Mouse (Mus musculus) R1 (cell line): ENCODE results near the gene Rnh1.

ENCODE experiments used
- DNase-seq: peaks from one replicate; pipeline ENCODE4 v3.0.0-alpha.2; 2018; ENCODE audit warnings: low read depth, low spot score

Rnh1 gene

GRCm38 (mm10) chr7:141172116-141173006 lies at the start of gene Rnh1:
Rnh1 (minus strand) TSS chr7:141172857.
- peak; percentile 96 for DNase-seq

GRCm38 (mm10) chr7:141222126-141222467 lies 49.4 kb upstream of the Rnh1 start:
- no peak for DNase-seq

GRCm38 (mm10) chr7:141221249-141222125 lies 48.8 kb upstream of the Rnh1 start:
- DNase-seq, result peak; percentile 99

GRCm38 (mm10) chr7:141220377-141220776 lies 47.7 kb upstream of the Rnh1 start:
- no peak for DNase-seq

DNA sequence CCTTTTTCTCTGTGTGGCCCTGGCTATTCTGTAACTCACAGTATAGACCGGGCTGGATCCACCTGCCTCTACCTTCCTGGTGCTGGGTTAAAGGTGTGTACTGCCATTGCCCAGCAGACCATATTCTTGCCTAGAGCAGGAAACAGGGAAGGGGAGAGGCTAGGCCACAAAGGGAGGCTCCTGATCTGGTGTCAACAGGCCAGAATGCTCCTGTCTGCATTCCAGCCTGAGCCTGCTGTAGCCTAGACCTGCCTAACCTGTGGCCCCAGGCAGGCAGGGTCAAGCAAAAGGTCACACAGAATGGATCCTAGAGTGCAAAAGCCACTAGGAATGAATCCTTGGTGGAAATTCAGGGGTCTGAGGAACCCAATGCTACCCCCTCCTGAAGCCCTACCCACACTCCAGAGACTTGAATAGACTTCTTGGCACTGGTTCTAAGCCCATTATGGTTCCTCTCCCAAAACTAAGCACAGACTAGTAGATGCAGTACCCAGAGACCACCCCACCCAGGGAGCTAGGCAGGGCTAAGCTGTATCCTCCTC lies 47.0 kb upstream of the Rnh1 start:
- DNase-seq, result no peak

- DNase-seq, result no peak
Measured at GRCm38 (mm10) chr7:141218557-141219133, 46.0 kb upstream of the Rnh1 start.

- no peak for DNase-seq
Measured at GRCm38 (mm10) chr7:141218141-141218540, 45.5 kb upstream of the Rnh1 start.

DNA sequence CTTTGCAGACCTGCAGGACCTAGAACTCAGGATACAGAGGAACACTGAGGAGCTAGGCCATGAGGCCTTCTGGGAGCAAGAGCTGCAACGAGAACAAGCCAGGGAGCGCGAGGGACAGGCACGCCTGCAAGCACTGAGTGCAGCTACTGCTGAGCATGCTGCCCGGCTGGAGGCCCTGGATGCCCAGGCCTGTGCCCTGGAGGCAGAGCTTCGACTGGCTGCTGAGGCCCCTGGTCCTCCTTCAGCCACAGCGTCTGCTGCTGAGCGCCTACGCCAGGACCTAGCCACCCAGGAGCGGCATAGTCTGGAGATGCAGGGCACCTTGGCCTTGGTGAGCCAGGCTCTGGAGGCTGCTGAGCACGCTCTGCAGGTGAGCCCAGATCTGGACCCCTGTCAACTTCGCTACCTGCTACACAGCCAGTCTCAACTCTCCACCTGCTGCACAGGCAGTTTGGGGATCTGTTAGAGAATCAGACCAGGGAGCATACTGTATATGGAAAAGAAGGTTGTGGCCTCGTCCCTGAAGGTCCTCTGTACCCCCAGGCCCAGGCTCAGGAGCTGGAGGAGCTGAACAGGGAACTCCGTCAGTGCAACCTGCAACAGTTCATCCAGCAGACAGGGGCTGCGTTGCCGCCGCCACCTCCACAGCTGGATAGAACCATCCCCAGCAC lies 44.8 kb upstream of the Rnh1 start:
- no peak for DNase-seq

DNA sequence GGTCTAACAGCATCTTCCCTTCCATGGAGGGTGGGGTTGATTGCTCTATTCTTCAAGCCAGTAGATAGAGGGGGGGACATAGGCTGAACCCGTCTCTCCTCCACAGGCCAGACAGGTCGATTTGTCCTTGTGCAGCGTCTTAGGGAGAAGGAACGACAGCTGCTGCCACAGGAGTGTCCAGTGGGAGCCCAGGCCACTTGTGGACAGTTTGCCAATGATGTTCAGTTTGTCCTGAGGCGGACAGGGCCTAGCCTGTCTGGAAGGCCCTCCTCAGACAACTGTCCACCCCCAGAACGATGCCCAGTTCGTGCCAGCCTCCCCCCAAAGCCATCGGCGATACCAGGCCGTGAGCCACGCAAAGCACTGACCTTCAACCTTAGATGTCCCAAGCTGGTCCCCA lies 44.2 kb upstream of the Rnh1 start:
- no peak for DNase-seq

- peak; percentile 81 for DNase-seq
Measured at GRCm38 (mm10) chr7:141215880-141216733, 43.5 kb upstream of the Rnh1 start.

GRCm38 (mm10) chr7:141215101-141215879 lies 42.6 kb upstream of the Rnh1 start, which contains the start of gene Rassf7:
Rassf7 (plus strand) TSS chr7:141215860.
- DNase-seq, result peak; percentile 99

GRCm38 (mm10) chr7:141214310-141214709 lies 41.7 kb upstream of the Rnh1 start:
- no peak for DNase-seq

GRCm38 (mm10) chr7:141213605-141214235 lies 41.1 kb upstream of the Rnh1 start, which contains the start of gene Lmntd2:
Lmntd2 (minus strand) TSS chr7:141214080.
- no peak for DNase-seq

- peak; percentile 34 for DNase-seq
Measured at GRCm38 (mm10) chr7:141213133-141213532, 40.5 kb upstream of the Rnh1 start.

DNA sequence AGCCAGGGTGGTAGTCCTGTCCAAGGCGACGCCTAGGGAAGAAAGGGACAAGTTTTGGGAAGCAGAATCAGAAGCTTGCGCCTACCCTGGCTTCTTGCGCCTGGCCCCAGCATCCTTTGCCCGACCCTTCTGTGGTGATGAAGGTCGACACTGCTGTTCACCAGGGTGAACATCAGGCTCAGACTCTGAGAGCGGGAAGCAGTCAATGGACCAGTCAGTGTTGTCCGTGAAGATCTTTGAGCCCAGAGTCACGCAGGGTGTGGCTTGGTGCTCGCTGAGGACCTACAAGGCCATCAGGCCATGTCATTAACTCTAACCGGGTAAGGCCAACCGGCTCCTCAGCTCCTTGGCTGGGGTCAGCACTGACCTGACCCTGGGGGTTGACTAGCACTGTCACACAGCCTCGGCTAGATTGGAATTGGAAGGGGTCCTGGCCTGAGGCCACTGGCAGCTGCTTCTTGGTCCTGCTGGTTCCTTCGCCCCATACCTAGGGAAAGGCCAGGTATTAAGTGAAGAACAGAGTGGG lies 38.0 kb upstream of the Rnh1 start:
- no peak for DNase-seq

DNA sequence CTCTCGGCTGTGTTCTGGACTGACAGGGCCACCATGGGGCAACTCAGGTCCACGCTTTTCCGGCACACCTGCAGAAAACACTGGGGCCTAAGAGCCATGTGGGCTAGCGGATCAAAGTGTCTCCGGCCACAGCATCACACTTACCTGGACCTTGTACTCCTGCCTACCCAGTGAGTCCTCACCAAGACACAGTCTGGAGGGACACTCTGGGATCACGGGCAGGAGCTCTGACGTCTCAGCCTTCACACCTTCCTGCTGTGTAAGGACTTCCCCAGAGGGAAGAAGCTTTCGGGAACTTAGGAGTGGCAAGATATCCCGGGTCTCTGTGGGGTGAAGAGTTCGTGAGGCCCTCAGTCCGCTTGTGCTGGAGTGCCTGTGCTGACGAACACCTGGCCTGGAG lies 37.5 kb upstream of the Rnh1 start:
- DNase-seq, result no peak

GRCm38 (mm10) chr7:141209526-141209925 lies 36.9 kb upstream of the Rnh1 start:
- DNase-seq, result no peak

- no peak for DNase-seq
Measured at GRCm38 (mm10) chr7:141206182-141206937, 33.7 kb upstream of the Rnh1 start.
